Mouse (Mus musculus) hindlimb bud, embryonic 11.5 days (tissue): Measurements from ENCODE around the gene Hist1h3e.

ENCODE experiments used
- DNase-seq: peaks from one replicate; pipeline ENCODE4 v3.0.0-alpha.2; 2012; ENCODE audit warnings: low read depth, low spot score; ENCODE audit errors: extremely low spot score

Gene Hist1h3e

DNA sequence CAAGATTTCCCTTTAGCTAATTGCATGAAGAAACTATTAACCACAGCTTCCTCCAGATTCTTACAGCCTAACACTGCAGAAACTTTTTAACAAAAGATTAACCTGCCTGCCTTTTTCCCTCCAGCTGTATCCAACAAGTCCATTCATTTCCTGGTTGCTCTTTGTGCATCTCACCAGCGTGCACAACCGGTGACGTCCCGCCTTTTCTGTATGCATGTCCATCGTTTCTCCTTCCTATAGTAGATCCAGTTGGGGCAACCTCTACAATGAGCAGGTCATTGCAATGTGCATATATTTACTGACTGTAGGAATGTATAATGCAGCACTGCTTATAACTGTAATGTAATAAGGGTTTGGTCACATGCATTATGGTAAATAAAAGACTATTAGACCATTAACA, 38.2 kb downstream of the Hist1h3e start:
- DNase-seq = no peak

DNA sequence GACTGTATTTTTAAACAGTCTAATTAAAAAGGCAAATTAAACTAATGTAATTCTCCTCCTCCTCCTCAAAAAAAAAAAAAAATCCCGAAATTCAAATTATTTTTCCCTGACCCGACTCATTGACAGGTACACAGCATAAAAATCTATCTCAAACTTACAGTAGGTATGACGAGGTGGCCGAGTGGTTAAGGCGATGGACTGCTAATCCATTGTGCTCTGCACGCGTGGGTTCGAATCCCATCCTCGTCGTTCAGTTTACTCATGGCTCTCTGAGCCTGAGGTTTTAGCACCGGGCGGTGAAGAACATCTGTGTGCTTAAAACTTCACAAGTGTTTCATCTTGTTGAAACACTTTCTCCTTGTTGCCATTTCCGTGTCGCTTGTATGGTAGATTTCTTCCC, 40.5 kb downstream of the Hist1h3e start:
- no peak for DNase-seq

DNA sequence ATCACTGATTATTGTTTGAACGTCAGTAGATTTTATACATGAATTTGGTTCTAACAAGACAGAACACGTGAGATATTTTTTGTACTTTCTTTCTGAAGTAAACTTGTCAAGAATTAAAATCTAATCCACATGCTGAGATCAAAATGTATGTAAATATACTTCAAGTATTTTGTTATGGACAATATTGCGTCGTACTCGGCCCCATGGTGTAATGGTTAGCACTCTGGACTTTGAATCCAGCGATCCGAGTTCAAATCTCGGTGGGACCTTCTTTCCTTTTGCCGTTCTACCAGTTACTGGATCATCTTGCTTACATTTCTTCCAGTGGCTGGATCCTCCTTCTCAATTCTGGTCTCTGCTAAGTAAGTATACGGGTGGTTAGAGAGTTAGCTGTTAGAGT, 42.8 kb downstream of the Hist1h3e start:
- DNase-seq = no peak

DNA sequence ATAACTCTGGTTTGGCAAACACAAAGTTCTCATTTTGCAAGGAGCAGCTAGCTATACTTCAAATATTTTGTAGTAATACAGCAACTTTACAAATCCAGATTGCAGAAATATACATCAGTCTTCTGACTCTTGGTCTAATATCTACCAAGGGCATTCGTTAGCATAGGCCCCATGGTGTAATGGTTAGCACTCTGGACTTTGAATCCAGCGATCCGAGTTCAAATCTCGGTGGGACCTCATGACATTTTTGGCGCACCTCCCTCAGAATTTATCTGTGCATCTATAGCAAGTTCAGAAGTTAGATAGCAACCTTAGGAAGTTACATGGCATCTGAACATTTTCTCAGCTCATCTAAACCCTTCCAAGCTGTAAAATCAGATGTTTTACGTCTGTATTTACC, 43.3 kb downstream of the Hist1h3e start:
- DNase-seq = no peak

DNA sequence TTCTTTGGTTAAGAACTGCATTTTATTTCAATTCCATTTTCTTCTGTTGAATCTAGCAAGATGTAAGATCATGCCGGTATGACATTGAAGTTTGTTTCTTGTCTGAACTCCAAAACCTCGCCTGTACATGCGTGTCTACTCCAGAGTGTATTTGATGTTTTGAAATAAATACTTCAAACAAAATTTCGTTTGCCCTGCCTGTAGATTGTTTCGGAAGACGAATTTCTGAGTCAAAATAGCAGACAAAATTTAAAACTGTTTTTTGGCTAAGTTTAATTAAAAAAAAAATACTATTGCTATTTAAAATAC, 43.9 kb downstream of the Hist1h3e start:
- no peak for DNase-seq

DNA sequence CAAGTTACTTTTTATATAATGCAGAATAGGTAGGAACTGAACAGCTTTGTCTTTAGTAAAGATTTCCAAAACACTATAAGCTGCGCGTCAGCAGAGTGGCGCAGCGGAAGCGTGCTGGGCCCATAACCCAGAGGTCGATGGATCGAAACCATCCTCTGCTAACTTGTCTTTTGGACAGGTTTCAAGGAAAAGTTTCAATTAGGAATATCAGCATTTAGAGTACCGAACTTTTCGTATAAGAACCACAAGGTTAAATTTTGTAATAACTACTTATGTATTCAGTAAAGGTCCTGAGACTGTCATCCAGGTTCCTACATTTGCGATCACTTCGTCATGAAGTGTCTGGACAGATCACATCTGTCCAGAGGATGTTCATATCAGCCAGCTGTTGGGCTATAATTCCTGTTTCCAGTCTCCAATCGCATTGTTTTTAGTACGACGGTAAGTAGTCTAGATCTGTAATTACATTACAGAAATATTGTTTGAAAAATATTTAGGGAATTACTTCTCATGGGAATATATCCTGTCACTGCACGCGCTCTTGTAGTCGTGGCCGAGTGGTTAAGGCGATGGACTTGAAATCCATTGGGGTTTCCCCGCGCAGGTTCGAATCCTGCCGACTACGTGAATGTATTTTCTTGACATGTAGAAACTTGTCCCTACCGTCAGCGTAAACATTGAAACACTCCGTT, 44.4 kb downstream of the Hist1h3e start:
- DNase-seq = peak; percentile 96

DNA sequence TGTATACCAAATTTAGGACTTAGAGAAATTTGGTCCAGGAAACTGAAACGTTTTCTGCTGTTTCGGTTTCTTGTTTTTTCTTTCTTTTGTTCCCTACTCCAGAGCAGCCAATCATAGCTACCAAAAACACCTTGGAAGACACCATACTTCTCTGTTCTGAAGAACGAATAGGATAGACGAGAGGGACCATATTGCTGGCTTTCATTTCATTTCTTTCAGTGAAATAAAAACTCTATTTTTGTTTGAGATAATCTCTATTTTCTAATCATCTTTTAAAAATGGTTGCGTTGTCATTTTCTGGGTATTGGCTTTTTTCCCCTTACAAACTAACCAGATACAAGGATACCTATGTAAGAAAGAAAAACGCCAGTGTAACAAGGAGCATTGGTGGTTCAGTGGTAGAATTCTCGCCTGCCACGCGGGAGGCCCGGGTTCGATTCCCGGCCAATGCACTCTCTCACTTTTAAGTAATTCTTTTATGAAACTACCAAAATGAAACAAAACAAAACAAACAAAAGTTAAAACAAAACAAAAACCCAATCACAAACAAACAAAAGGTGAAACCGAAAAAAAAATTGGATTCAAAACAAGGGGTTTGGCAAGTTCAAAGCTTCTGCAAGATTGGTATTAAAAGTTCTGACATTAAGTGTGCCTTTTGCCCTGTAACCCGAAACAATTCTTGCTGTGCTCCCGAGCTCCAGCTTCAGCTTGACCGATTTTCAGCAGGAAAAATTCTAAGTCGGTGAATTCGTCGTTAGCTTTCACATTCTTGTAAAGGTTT, 45.2 kb downstream of the Hist1h3e start:
- peak; percentile 83 for DNase-seq

DNA sequence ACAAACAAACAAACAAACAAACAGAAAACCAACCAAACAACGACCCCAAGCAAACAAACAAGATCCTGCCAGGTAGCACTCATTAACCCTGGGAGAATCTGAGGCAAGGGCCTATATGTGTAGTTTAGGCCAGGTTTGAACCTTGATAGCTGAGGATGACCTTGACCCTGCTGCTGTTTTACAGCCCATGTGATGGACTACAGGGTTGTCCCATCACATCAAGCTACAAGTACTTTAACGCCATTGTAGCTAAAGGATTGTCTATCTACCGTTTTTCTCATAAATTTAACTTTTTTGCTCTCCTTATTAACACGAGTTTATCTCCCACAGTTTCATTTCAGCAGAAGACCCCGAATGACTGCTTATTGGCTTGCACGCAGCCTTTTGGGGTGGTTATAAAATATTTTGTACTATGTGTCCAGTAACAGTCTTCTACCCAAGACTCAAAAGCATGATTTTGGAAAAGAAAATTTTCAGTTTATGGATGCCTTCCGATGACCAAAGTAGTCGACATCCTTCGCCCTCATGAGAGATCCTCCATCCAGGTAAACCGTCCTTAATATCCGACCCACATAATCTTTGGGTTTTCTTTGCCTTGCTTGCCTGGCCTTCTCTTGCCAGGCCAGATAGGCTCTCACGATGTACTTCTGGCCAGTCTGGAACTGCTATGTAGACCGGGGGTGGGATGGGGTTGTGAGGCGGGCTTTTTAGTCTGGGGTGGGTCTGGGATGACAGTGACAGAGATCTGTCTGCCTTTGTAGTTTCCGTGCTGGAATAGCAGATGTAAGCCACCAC, 46.1 kb downstream of the Hist1h3e start:
- DNase-seq = no peak

DNA sequence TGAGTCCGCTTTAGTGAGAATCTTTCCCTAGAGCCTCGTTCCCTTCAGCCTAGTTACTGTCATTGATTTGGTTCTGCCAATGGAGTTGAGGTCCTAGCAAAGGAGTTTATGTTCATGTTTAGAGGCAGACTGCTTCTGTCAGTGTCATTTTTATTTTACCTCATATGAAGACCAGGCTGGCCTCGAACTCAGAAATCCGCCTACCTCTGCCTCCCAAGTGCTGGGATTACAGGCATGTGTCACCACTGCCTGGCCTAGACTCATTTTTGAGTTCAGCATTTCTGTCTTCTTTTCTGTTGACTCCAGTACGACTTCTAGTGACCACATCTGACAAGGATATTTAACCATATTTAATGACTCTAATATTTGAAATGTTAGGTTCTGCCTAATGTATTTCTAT, 46.9 kb downstream of the Hist1h3e start:
- no peak for DNase-seq

DNA sequence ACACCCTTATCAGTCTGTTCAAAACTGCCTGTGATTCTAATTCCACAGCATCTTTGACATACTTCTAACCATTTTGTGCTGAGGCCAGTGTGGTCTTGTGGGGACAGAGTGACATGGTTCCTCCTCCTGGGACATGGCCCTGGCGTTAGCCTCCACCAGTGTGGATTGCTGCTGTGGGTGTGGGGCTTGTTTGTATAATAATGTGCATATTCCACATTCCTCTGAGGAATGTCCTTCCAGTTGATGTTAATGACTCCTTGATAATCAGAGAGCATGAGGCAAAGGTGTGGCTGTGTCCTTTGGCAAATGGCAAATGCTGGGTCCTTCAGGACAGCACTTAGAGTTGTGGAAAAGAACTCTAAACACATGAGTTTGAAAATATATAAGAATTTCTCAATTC, 48.7 kb downstream of the Hist1h3e start:
- DNase-seq = no peak
